Mouse (Mus musculus): ENCODE results near the gene Pik3c2b. TPM values are rescaled to one million over a fixed set of nuclear protein-coding genes. Genes with fewer than 3 reads are reported as not detected.

The Pik3c2b gene
- polyA plus RNA-seq, 1 experiment = 0.39 TPM

GRCm38 (mm10) chr1:133118844-133119243, 73.4 kb downstream of the Pik3c2b start:
- TF ChIP-seq MAX (IDR thresholded peaks at IDR 0.05) = no peak
- TF ChIP-seq CTCF (IDR thresholded peaks at IDR 0.05; ENCODE audit: control insufficient read depth, insufficient read depth, insufficient read length) = no peak
- no peak for TF ChIP-seq FOSL1 (IDR thresholded peaks at IDR 0.05; ENCODE audit: insufficient read depth, low read length, poor library complexity, severe bottlenecking)
- no peak for TF ChIP-seq CEBPB (IDR thresholded peaks at IDR 0.05; ENCODE audit: low read depth)
- TF ChIP-seq MYOD1 (IDR thresholded peaks at IDR 0.05; ENCODE audit: control insufficient read depth, insufficient read length, low read depth) = no peak
- no peaks in the 10 kb centered on the region for H3K79me3 ChIP-seq (ENCODE audit: low read depth)
- H3K4me3 ChIP-seq (ENCODE audit: insufficient read depth, poor library complexity, severe bottlenecking) = no peak overlapping the region
- H3ac ChIP-seq (ENCODE audit: control insufficient read depth, insufficient read length, low read depth) = no peak overlapping the region
- H3K27me3 ChIP-seq (ENCODE audit: control insufficient read depth, insufficient read depth, insufficient read length) = no peaks in the 10 kb centered on the region
- no peaks in the 10 kb centered on the region for H3K36me3 ChIP-seq (ENCODE audit: control insufficient read depth, insufficient read depth)
- H3K79me2 ChIP-seq (ENCODE audit: control insufficient read depth, insufficient read depth) = no peaks in the 10 kb centered on the region

- no peaks in the 10 kb centered on the region for H3K27me3 ChIP-seq (ENCODE audit: control insufficient read depth, insufficient read depth, insufficient read length)
- no peak overlapping the region for H3K4me3 ChIP-seq (ENCODE audit: insufficient read depth, poor library complexity, severe bottlenecking)
- H3ac ChIP-seq (ENCODE audit: control insufficient read depth, insufficient read length, low read depth) = no peak overlapping the region
- H3K79me2 ChIP-seq (ENCODE audit: control insufficient read depth, insufficient read depth) = no peaks in the 10 kb centered on the region
- TF ChIP-seq MYOG (IDR thresholded peaks at IDR 0.05; ENCODE audit: control insufficient read depth, extremely low read depth, insufficient read length) (no peak), CEBPB (IDR thresholded peaks at IDR 0.05; ENCODE audit: low read depth) (peak; percentile 24)
- no peaks in the 10 kb centered on the region for H3K79me3 ChIP-seq (ENCODE audit: low read depth)
- H3K36me3 ChIP-seq (ENCODE audit: control insufficient read depth, insufficient read depth) = no peaks in the 10 kb centered on the region
Observed at GRCm38 (mm10) chr1:133119931-133120712, 74.7 kb downstream of the Pik3c2b start.

GRCm38 (mm10) chr1:133121246-133121645, 75.8 kb downstream of the Pik3c2b start:
- TF ChIP-seq MYOD1 (IDR thresholded peaks at IDR 0.05; ENCODE audit: control insufficient read depth, insufficient read length, low read depth) = no peak
- no peak for TF ChIP-seq FOSL1 (IDR thresholded peaks at IDR 0.05; ENCODE audit: insufficient read depth, low read length, poor library complexity, severe bottlenecking)
- TF ChIP-seq MAX (IDR thresholded peaks at IDR 0.05) = no peak
- TF ChIP-seq USF1 (IDR thresholded peaks at IDR 0.05; ENCODE audit: low read depth) = no peak
- TF ChIP-seq MYOG (IDR thresholded peaks at IDR 0.05; ENCODE audit: control insufficient read depth, extremely low read depth, insufficient read length) = no peak
- no peak for TF ChIP-seq CTCF (IDR thresholded peaks at IDR 0.05; ENCODE audit: control insufficient read depth, insufficient read depth, insufficient read length)
- no peaks in the 10 kb centered on the region for H3K79me3 ChIP-seq (ENCODE audit: low read depth)
- H3K79me2 ChIP-seq (ENCODE audit: control insufficient read depth, insufficient read depth) = no peaks in the 10 kb centered on the region
- H3K4me3 ChIP-seq (ENCODE audit: insufficient read depth, poor library complexity, severe bottlenecking) = no peak overlapping the region
- no peak overlapping the region for H3ac ChIP-seq (ENCODE audit: control insufficient read depth, insufficient read length, low read depth)
- no peaks in the 10 kb centered on the region for H3K36me3 ChIP-seq (ENCODE audit: control insufficient read depth, insufficient read depth)
- H3K27me3 ChIP-seq (ENCODE audit: control insufficient read depth, insufficient read depth, insufficient read length) = no peaks in the 10 kb centered on the region

- Histone ChIP-seq H3K27me3 (ENCODE audit: control insufficient read depth, insufficient read depth, insufficient read length) (no peaks in the 10 kb centered on the region), H3ac (ENCODE audit: control insufficient read depth, insufficient read length, low read depth) (no peak overlapping the region), H3K79me3 (ENCODE audit: low read depth) (no peaks in the 10 kb centered on the region), H3K79me2 (ENCODE audit: control insufficient read depth, insufficient read depth) (no peaks in the 10 kb centered on the region), H3K4me3 (ENCODE audit: insufficient read depth, poor library complexity, severe bottlenecking) (no peak overlapping the region), H3K36me3 (ENCODE audit: control insufficient read depth, insufficient read depth) (no peaks in the 10 kb centered on the region)
- TF ChIP-seq CEBPB (IDR thresholded peaks at IDR 0.05; ENCODE audit: low read depth) = no peak
- no peak for TF ChIP-seq MYOD1 (IDR thresholded peaks at IDR 0.05; ENCODE audit: control insufficient read depth, insufficient read length, low read depth)
- no peak for TF ChIP-seq MYOG (IDR thresholded peaks at IDR 0.05; ENCODE audit: control insufficient read depth, extremely low read depth, insufficient read length)
- TF ChIP-seq USF1 (IDR thresholded peaks at IDR 0.05; ENCODE audit: low read depth) = no peak
- TF ChIP-seq FOSL1 (IDR thresholded peaks at IDR 0.05; ENCODE audit: insufficient read depth, low read length, poor library complexity, severe bottlenecking) = no peak
- no peak for TF ChIP-seq CTCF (IDR thresholded peaks at IDR 0.05; ENCODE audit: control insufficient read depth, insufficient read depth, insufficient read length)
- no peak for TF ChIP-seq MAX (IDR thresholded peaks at IDR 0.05)
Observed at GRCm38 (mm10) chr1:133124137-133124536, 78.7 kb downstream of the Pik3c2b start.

- Histone ChIP-seq H3K79me2 (ENCODE audit: control insufficient read depth, insufficient read depth) (no peaks in the 10 kb centered on the region), H3K79me3 (ENCODE audit: low read depth) (no peaks in the 10 kb centered on the region), H3K4me3 (ENCODE audit: insufficient read depth, poor library complexity, severe bottlenecking) (no peak overlapping the region), H3ac (ENCODE audit: control insufficient read depth, insufficient read length, low read depth) (no peak overlapping the region), H3K27me3 (ENCODE audit: control insufficient read depth, insufficient read depth, insufficient read length) (no peaks in the 10 kb centered on the region), H3K36me3 (ENCODE audit: control insufficient read depth, insufficient read depth) (no peaks in the 10 kb centered on the region)
- no peak for TF ChIP-seq FOSL1 (IDR thresholded peaks at IDR 0.05; ENCODE audit: insufficient read depth, low read length, poor library complexity, severe bottlenecking)
- no peak for TF ChIP-seq MYOG (IDR thresholded peaks at IDR 0.05; ENCODE audit: control insufficient read depth, extremely low read depth, insufficient read length)
- TF ChIP-seq MAX (IDR thresholded peaks at IDR 0.05) = no peak
- no peak for TF ChIP-seq USF1 (IDR thresholded peaks at IDR 0.05; ENCODE audit: low read depth)
- no peak for TF ChIP-seq CTCF (IDR thresholded peaks at IDR 0.05; ENCODE audit: control insufficient read depth, insufficient read depth, insufficient read length)
- TF ChIP-seq CEBPB (IDR thresholded peaks at IDR 0.05; ENCODE audit: low read depth) = no peak
- TF ChIP-seq MYOD1 (IDR thresholded peaks at IDR 0.05; ENCODE audit: control insufficient read depth, insufficient read length, low read depth) = no peak
Observed at GRCm38 (mm10) chr1:133125640-133126364, 80.3 kb downstream of the Pik3c2b start.

Measured in C2C12 (cell line).